Mouse (Mus musculus) embryonic stem cell, embryonic (primary cell): ENCODE data around the gene Cfh.

Experiments
- CTCF ChIA-PET, 4 experiments: fragments of 300-600 bp in 2 of 4; fragments of 350-600 bp in 2 of 4; sonication (Branson Sonifier 250); formaldehyde crosslinking; loops; one replicate each; lab custom pipeline; 2022; ENCODE audit warnings: inconsistent platforms in 2 of 4; lab: Charles Lee
- POLR2A ChIA-PET, 4 experiments: fragments of 300-600 bp in 2 of 4; fragments of 350-600 bp in 2 of 4; sonication (Branson Sonifier 250); formaldehyde crosslinking; loops; one replicate each; lab custom pipeline; 2022; ENCODE audit warnings: antibody characterized with exemption in 4 of 4, inconsistent platforms in 1 of 4; lab: Charles Lee

Cfh gene

DNA sequence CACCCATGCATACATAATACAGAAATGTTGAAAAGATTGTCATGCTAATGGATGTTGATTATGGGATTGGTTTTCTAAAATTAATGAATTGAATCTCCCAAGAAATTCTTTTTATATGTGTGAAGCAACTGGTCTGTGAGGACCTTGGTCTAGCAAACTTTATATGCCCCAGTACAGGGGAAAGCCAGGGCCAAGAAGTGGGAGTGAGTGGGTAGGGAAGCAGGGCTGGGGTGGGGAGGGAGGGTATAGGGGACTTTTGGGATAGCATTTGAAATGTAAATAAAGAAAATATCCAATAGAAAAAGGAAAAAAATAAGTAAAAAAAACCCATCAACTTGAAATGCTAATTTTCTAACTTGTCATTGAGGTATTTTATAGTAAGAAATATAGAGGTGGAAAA is at the start of gene Cfh:
TSS of gene Cfh (minus strand) at position 101 of the 400 bp plus-strand sequence.
- CTCF ChIA-PET: interaction anchor here in 1 of 4 experiments (1.0 kb wide), 1 partner anchor 478 kb away, joined by 3 read pairs; no protein-coding TSS in a partner anchor
- POLR2A ChIA-PET: interaction anchor here in 1 of 4 experiments (0.7 to 0.8 kb wide), 2 partner anchors 62 to 63 kb away, joined by 3 read pairs; partner anchors contain the start of gene Kcnt2

GRCm38 (mm10) chr1:140226673-140227072 is 43.1 kb upstream of the Cfh start:
- ChIA-PET CTCF (no interaction called here), POLR2A (no interaction called here)

GRCm38 (mm10) chr1:140225221-140225620 is 41.7 kb upstream of the Cfh start:
- CTCF ChIA-PET: interaction anchor here in 1 of 4 experiments (1.0 kb wide), 1 partner anchor 10 kb away, joined by 3 read pairs; no protein-coding TSS in a partner anchor
- POLR2A ChIA-PET: interaction anchor here in 3 of 4 experiments (0.6 to 2.5 kb wide), 5 partner anchors 20 to 37 kb away, joined by 6 to 10 read pairs (median 6); partner anchors contain the start of gene Kcnt2 (in 1 of the 3)

- POLR2A ChIA-PET: interaction anchor here in 3 of 4 experiments (0.7 to 1.6 kb wide), 5 partner anchors 17 to 40 kb away, joined by 3 to 10 read pairs (median 6); partner anchors contain the start of gene Kcnt2 (in 1 of the 3)
- CTCF ChIA-PET: interaction anchor here in 1 of 4 experiments (0.8 kb wide), 1 partner anchor 34 kb away, joined by 3 read pairs; no protein-coding TSS in a partner anchor
These were observed 21.8 kb upstream of the Cfh start for GRCm38 (mm10) chr1:140205329-140205728.

DNA sequence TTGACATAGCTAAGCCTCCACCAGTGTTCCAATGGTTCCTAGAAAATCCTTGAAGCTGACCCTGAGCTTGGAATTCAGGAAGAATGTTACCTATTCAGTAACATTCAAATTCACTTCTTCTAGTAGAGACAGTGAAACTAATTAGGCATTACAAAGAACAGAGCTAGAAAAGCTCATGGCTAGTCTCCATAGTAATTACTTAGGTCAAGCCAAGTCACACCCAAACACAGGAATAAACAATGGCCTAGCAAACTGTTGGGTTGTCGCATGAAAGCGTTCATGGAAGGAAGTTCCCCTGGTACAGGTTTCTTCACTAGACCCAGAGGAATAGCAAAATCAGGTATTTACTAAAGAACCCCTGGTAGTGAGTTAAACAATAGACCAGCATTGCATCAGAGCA is 4.9 kb upstream of the Cfh start:
- ChIA-PET POLR2A (interaction anchor here in 3 of 4 experiments (0.7 to 1.8 kb wide), 18 partner anchors 15 to 734 kb away, joined by 3 to 10 read pairs (median 6); partner anchors contain the start of genes Kcnt2 (in 3 of the 3) and Aspm (in 1 of the 3)), CTCF (interaction anchor here in 1 of 4 experiments (0.9 kb wide), 1 partner anchor 12 kb away, joined by 3 read pairs; no protein-coding TSS in a partner anchor)

GRCm38 (mm10) chr1:140183208-140183607 is 356 bp downstream of the Cfh start:
- ChIA-PET POLR2A (no interaction called here), CTCF (no interaction called here)

DNA sequence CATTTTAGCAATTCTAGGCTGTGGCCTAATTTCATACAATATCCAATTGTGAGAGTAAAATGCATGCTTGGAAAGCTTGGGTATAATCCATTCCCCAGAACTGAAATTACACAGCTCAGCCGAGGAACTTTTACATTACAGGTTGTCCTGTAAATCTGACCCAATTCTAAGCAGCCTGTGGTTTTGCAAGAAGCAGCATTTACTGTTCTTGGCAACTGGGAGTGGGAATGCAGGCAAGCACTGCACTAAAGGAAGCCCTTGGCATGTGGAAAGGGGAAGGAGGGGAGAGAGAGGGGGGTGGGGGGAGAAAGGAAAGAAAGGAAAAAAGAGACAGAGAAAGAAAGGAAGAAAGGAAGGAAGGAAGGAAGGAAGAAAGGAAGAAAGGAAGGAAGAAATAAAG is 3.4 kb downstream of the Cfh start:
- ChIA-PET CTCF (no interaction called here), POLR2A (interaction anchor here in 2 of 4 experiments (1.0 to 1.1 kb wide), 2 partner anchors 65 kb away, joined by 3 read pairs; partner anchors contain the start of gene Kcnt2 (in 1 of the 2))

DNA sequence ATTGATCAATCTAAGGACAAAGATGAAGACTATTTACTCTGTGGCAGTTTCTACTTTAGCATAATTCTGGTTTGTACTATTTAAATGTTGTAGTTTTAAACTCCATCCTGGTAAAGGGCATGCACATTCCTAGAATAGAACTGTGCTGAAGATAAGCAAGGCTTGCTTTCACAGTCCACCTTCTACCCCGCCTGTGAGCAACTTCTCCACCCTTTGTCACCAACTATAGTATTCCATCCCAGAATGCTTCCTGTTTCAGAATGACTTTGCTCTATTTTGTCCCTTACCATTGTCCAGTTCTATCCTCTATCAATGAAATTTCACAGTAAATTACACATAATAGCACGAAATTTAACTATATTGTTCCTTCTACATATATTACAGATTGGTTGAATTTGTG is 8.1 kb downstream of the Cfh start:
- ChIA-PET CTCF (no interaction called here), POLR2A (no interaction called here)

DNA sequence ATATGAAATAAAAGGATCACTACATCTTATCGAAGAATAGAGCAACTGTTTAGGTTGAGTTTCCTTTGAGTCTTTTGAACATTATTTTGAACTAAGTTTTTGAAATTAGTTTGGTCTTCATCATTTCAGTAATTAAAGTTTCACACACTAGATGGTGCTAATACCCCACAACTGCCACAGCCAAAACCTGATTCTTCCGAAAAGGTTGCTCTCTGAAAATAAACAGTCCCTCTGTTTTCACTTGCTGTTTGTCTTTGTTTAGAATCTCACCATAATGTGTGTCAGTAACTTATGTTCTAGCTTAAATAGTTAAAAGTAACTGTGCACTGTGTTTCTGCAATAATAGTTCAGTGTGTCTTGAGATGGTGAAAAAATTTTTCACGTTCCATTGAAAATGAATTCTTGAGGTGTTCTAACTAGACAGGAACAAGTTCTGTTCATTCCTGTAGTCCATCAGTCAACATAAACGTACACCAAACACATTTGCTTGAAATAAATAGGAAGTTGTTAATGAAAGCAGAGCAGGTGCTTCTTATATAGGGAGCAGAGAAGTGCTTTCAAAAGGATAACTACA is 11.9 kb downstream of the Cfh start:
- CTCF ChIA-PET: interaction anchor here in 1 of 4 experiments (0.7 to 1.4 kb wide), 2 partner anchors 33 to 361 kb away, joined by 3 to 7 read pairs; no protein-coding TSS in a partner anchor
- POLR2A ChIA-PET: interaction anchor here in 1 of 4 experiments (0.7 kb wide), 1 partner anchor 9 kb away, joined by 3 read pairs; no protein-coding TSS in a partner anchor

DNA sequence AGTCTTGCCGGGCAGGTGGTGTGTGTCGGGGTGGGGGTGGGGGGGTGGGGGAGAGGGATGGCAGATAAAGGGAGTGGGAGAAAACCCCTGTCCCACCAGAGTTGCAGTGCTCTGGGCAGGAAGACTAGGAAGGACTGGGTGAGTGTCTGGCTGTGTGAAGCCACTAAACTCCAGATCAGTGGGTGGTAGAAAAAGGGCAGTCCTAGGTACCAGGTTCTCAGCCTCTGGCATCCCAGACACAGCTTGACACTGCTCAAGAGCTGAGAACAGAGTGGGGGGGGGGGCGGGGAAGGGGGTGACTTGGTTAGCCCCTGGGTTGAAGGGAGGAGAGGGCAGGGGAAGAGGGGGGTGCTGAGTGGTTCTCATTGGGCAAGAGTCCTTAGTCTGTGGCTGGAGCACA is 24.6 kb downstream of the Cfh start:
- ChIA-PET POLR2A (no interaction called here), CTCF (no interaction called here)

- ChIA-PET CTCF (no interaction called here), POLR2A (no interaction called here)
These were observed 114.1 kb downstream of the Cfh start for GRCm38 (mm10) chr1:140069471-140069870.
